Mouse (Mus musculus) regulatory T cell (primary cell): ENCODE measurements around the gene Rab34.

ENCODE experiments used
- in situ Hi-C: fragments of 300-600 bp; cut with MboI, MseI; formaldehyde crosslinking; loops from one replicate; pipeline ENCODE4 v1.15.1; 2025; ENCODE audit warnings: high pct_unique_total_duplicates

Gene Rab34

GRCm38 (mm10) chr11:78213086-78213817, 25.0 kb downstream of the Rab34 start:
- in situ Hi-C loops = no loop called here

- in situ Hi-C loops = no loop called here
Observed at GRCm38 (mm10) chr11:78215709-78216317, 27.6 kb downstream of the Rab34 start.

- in situ Hi-C loops = no loop called here
Observed at GRCm38 (mm10) chr11:78223586-78223985, 35.4 kb downstream of the Rab34 start.

GRCm38 (mm10) chr11:78231518-78231917, 43.3 kb downstream of the Rab34 start:
- in situ Hi-C loops = loop anchor here (25.0 kb wide), 1 partner anchor 1781 kb away; no protein-coding TSS in a partner anchor

- in situ Hi-C loops = loop anchor here (25.0 kb wide), 1 partner anchor 1772 kb away; no protein-coding TSS in a partner anchor
Observed at GRCm38 (mm10) chr11:78240193-78240857, 52.1 kb downstream of the Rab34 start.
